Mouse (Mus musculus) embryonic facial prominence, embryonic 13.5 days (tissue): ENCODE data around the gene Creld1. TPM values are rescaled to one million over a fixed set of nuclear protein-coding genes. Genes with fewer than 3 reads are reported as not detected.

Experiments
- ATAC-seq: fragments of 200-750 bp; cut with Nextera tagmentation; 2 replicates; pipeline ENCODE4 v1.8.0; 2017; ENCODE audit warnings: low read depth; ENCODE audit not compliant: insufficient number of reproducible peaks, insufficient read depth, low FRiP score, low TSS enrichment
- H3K27ac ChIP-seq: fragments of 300-500 bp; sonication (generic); 2 replicates; pipeline ENCODE4 v1.5.1; 2015; ENCODE audit warnings: moderate library complexity, mild to moderate bottlenecking, inconsistent platforms
- H3K27me3 ChIP-seq: fragments of 300-500 bp; sonication (generic); 2 replicates; pipeline ENCODE4 v1.6.1; 2015; ENCODE audit warnings: mild to moderate bottlenecking, inconsistent platforms
- H3K36me3 ChIP-seq: fragments of 300-500 bp; sonication (generic); 2 replicates; pipeline ENCODE4 v1.6.1; 2015; ENCODE audit warnings: mild to moderate bottlenecking, inconsistent platforms
- H3K4me1 ChIP-seq: fragments of 300-500 bp; sonication (generic); 2 replicates; pipeline ENCODE4 v1.6.1; 2015; ENCODE audit warnings: inconsistent platforms
- H3K4me2 ChIP-seq: fragments of 300-500 bp; sonication (generic); 2 replicates; pipeline ENCODE4 v1.6.1; 2015; ENCODE audit warnings: moderate library complexity, mild to moderate bottlenecking, inconsistent platforms
- H3K4me3 ChIP-seq: fragments of 300-500 bp; sonication (generic); 2 replicates; pipeline ENCODE4 v1.5.1; 2015; ENCODE audit warnings: mild to moderate bottlenecking, inconsistent platforms
- H3K9ac ChIP-seq: fragments of 300-500 bp; sonication (generic); 2 replicates; pipeline ENCODE4 v1.6.1; 2015; ENCODE audit warnings: mild to moderate bottlenecking, inconsistent platforms
- H3K9me3 ChIP-seq: fragments of 300-500 bp; sonication (generic); 2 replicates; pipeline ENCODE4 v1.6.1; 2016; ENCODE audit warnings: inconsistent platforms
- WGBS: fragments of 180-500 bp; shearing (Covaris S2); methylation state at CpG from one replicate; pipeline ENCODE4 v1.1.7; 2015; ENCODE audit warnings: mixed read lengths; 5-methylcytosine and 5-hydroxymethylcytosine counted together
- polyA plus RNA-seq: library from polyadenylated mRNA; unstranded; fragments of >200 nt; fragmentation: Nextera tagmentation; extraction: Ambion mirVana; gene quantifications from 2 replicates; pipeline ENCODE4 v1.2.1, GENCODE M21; 2015

Gene Creld1
- polyA plus RNA-seq, 1 experiment from 2014 or later: 14.6 TPM

DNA sequence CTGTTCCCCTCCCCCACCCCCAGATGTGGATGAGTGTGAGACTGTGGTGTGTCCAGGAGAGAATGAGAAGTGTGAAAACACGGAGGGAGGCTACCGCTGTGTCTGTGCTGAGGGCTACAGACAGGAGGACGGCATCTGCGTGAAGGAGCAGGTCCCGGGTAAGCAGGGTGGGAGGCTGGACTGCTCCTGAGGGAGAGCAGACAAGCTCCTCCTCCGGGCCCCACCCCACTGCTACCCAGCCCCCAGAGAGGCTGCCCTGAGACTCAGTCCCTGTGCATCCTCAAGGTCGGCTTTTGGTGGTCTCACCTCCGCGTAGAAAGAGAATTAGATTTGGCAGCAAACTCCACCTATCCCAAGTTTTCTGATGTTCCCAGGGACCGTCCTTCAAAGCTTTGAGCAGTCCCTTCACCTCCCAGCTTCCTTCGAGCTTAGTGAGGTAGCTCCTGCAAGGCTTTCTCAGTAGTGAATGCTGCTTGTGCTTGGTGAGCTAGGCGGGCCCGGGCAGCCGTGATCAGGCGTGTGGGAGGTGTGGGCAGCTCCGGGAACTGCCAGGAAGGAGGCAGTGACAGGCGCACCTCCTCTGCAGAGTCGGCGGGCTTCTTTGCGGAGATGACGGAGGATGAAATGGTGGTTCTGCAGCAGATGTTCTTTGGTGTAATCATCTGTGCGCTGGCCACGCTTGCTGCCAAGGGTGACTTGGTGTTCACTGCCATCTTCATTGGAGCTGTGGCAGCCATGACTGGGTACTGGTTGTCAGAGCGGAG, 9.2 kb downstream of the Creld1 start:
- Histone ChIP-seq H3K27ac (no peak overlapping the region), H3K4me2 (no peak overlapping the region), H3K4me1 (peaks cover 23% of the 10 kb centered on the region), H3K9me3 (no peaks in the 10 kb centered on the region), H3K4me3 (no peak overlapping the region), H3K27me3 (peaks cover 24% of the 10 kb centered on the region), H3K9ac (no peak overlapping the region), H3K36me3 (peaks cover 12% of the 10 kb centered on the region)
- no peak for ATAC-seq
- WGBS: 80% methylated on average over 24 of the region's 24 CpGs

DNA sequence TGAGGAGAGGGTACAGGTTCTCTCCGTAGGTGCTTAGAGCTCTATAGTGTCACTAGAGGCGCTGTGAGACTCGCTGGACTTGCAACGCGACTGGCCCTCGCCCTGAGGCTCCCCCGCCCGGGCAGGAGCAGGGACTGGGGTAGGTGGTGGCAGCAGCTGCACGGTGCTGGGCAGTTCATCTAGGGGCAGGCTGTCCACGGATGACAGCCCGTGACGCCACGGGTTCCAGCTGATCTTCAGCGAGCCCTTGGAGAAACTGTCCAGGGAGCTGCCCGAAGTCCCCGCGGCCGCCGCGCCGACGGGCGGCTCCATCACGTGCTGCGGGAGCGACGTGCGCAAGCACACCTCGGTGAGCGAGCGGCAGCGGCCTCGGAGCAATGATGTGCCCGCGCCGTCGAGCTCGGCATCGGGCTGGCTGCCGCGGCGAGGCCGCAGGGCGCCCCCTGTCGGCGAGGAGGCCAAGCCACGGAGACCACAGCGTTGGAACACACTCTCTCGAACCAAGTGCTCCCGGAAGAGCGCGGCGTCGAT, 11.2 kb downstream of the Creld1 start:
- under 1% methylated on average over 54 of the region's 54 CpGs for WGBS
- Histone ChIP-seq H3K4me3 (peak overlapping the region; percentile 41), H3K4me1 (peaks cover 15% of the 10 kb centered on the region), H3K9me3 (no peaks in the 10 kb centered on the region), H3K9ac (peak overlapping the region; percentile 60), H3K27ac (no peak overlapping the region), H3K36me3 (peaks cover 11% of the 10 kb centered on the region), H3K27me3 (peaks cover 24% of the 10 kb centered on the region), H3K4me2 (peak overlapping the region; percentile 60)
- ATAC-seq: peak; percentile 45

DNA sequence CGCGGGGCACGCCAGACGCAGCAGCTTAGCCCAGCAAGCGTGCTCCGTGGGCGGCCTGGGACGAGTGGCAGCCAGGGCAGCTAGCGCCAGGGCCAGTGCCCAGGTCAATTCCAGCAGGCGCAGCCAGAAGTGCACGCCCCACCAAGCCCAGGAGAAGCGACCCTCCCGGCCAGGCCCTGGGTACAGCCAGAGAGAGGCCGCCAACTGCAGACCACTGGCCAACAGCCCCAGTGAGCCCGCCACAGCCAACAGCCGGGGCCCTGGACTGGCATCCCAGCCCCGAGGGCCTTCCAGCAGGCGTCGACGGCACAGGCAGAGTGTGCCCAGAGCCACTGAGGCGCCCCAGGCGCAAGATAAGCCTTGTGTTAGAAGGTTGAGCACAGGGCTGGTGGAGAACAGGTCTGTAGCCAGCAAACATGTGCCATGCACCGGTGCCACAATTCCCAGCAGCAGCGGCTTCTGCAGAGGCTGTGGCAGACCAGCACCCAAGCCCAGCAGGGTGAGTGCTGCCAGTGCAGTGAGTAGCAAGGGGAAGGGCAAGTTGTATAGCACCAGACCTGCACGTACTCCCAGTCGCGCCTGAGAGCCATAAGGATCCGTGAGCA, 12.1 kb downstream of the Creld1 start:
- Histone ChIP-seq H3K27ac (no peak overlapping the region), H3K9me3 (no peaks in the 10 kb centered on the region), H3K4me1 (peaks cover 15% of the 10 kb centered on the region), H3K4me3 (peak overlapping the region; percentile 41), H3K9ac (0 out of 2 replicates have a peak overlapping the region, but pooled peaks have one; percentile 60), H3K36me3 (peaks cover 6% of the 10 kb centered on the region; the same call in 1 of the 2 replicates), H3K27me3 (peaks cover 27% of the 10 kb centered on the region), H3K4me2 (peak overlapping the region; percentile 60)
- WGBS: 49% methylated on average over 28 of the region's 28 CpGs
- no peak for ATAC-seq

DNA sequence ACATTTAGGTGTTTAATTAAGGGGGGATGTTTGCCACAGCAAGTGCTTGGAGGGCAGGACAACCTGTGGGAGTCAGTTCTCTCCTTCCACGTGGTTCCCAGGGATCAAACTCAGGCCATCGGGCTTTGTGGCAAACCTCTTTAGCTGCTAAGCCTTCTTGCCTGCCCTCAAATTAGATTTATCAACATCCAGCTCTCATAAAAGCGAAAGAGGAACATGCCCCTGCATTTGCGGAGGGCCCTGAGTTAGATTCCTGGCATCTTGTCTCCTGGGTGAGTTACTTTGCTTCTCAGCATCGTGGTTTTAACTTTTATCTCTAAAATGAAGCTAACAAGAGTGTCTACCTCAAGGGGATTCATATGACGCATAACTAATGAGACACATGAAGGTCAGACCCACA, 16.2 kb downstream of the Creld1 start:
- WGBS: 70% methylated on average over 6 of the region's 6 CpGs
- no peaks in the 10 kb centered on the region for H3K9me3 ChIP-seq
- H3K4me2 ChIP-seq: no peak overlapping the region
- H3K4me3 ChIP-seq: no peak overlapping the region
- peaks cover 49% of the 10 kb centered on the region for H3K27me3 ChIP-seq
- H3K27ac ChIP-seq: no peak overlapping the region
- peaks cover 23% of the 10 kb centered on the region for H3K4me1 ChIP-seq
- ATAC-seq: no peak
- H3K9ac ChIP-seq: 0 out of 2 replicates have a peak overlapping the region, but pooled peaks have one; percentile 32
- H3K36me3 ChIP-seq: no peaks in the 10 kb centered on the region

DNA sequence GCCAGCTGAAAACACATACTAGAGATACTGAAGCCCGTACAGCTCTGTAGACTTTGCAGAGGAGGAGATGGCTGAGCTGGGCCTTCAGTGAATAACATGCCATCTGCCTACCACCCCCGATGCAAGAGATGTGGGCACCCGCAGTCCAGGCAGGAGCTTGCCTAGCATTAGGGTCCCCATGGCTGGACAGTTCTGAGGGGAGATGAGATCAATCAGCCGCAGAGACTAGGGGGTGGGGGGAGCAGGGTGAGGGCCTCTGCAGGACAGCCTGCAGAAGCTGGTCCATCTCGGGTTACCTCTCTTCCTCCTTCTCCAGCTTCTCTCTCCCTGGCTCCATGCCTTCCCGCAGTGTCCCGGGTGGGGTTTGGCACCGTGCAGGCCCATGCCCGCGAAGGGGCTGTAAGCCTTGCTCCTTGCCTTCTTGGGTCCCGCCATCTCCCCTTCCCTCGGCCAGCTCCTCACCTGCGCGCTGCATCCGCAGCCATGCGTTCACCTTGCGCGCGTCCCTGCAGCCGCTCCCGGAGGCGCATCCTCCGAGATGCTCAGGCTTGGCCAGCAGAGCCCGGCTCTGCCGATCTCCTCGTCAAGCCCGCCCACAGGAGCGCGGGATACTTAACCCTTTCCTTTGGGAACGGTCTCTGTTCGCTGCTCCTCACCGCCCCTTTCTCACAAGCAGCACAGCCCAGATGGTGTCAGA, 18.4 kb downstream of the Creld1 start, which contains the start of gene Prrt3:
Prrt3 (minus strand) TSS at position 544 of the 697 bp plus-strand sequence.
- H3K9ac ChIP-seq: peak within 1 kb of the TSS; percentile 73
- 2% methylated on average over 32 of the region's 32 CpGs for WGBS
- H3K4me3 ChIP-seq: peak within 1 kb of the TSS; percentile 56
- no peaks in the 10 kb centered on the region for H3K9me3 ChIP-seq
- peak within 1 kb of the TSS; percentile 79 for H3K4me2 ChIP-seq
- no peaks in the 10 kb centered on the region for H3K36me3 ChIP-seq
- peaks cover 9% of the 10 kb centered on the region for H3K4me1 ChIP-seq
- H3K27me3 ChIP-seq: peaks cover 29% of the 10 kb centered on the region
- ATAC-seq: 0 out of 2 replicates have a peak, but pooled peaks have one; percentile 26
- no peak within 1 kb of the TSS for H3K27ac ChIP-seq

DNA sequence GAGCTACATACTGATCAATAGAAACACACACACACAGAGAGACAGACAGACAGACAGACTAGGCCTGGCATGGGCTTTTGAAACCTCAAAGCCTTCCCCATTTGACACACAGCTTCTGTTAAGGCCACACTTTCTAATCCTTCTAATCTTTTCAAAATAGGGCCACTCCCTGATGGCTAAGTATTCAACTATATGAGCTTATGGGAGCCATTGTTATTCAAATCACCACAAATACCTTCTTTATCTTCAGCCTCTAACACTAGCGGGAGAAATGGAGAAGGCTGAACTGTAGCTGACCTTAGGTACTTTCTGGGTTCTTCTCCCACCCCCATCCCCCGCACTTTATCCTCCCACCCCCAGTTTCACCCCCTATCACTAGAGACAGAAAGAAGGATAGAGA, 19.7 kb downstream of the Creld1 start:
- Histone ChIP-seq H3K9ac (no peak overlapping the region), H3K4me2 (no peak overlapping the region), H3K4me3 (no peak overlapping the region), H3K27me3 (peaks cover 26% of the 10 kb centered on the region), H3K9me3 (no peaks in the 10 kb centered on the region), H3K27ac (no peak overlapping the region), H3K4me1 (peaks cover 9% of the 10 kb centered on the region), H3K36me3 (no peaks in the 10 kb centered on the region)
- 84% methylated on average over 2 of the region's 2 CpGs for WGBS
- no peak for ATAC-seq

DNA sequence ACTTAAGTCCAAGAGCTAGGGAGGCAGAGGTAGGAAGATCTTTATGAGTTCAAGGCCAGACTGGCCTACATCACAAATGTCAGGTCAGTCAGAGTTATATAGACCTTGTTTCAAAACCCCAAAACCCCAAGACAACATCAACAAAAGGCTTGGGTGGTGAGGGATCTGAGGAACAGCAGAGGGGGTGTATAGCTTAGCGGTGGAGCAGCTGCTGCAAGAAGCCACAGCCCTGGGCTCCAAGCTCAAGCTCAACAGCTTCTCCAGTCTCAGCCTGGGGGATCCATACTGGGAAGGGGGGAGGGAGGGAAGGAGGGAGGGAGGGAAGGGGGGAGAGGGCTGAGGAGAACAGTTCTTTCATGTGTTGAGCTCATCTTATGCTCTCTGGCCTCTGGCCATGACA, 22.6 kb downstream of the Creld1 start:
- H3K9me3 ChIP-seq: no peaks in the 10 kb centered on the region
- H3K36me3 ChIP-seq: no peaks in the 10 kb centered on the region
- H3K9ac ChIP-seq: no peak overlapping the region
- peaks cover 18% of the 10 kb centered on the region for H3K27me3 ChIP-seq
- ATAC-seq: no peak
- H3K4me1 ChIP-seq: peaks cover 9% of the 10 kb centered on the region
- H3K4me3 ChIP-seq: no peak overlapping the region
- no peak overlapping the region for H3K4me2 ChIP-seq
- no peak overlapping the region for H3K27ac ChIP-seq
- 75% methylated on average over 1 of the region's 1 CpGs for WGBS

DNA sequence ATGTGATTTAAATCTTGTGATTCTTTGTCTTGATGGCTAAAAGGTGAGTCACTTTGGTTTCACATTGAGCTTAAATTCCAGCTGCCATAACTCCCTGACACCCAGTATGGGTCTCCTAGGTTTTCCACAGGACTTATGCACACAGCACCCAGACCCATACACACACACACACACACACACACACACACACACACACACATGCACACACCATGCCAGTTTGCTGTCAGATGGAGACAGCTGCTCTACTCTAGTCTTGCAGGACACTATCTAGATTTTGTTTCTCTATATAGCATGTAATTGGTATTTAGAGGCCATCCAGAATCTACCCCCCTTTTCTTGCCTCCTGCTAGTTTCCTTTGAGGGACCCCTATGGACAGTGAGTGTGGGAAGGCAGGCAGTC, 24.0 kb downstream of the Creld1 start:
- no peak for ATAC-seq
- no peak overlapping the region for H3K4me3 ChIP-seq
- no peaks in the 10 kb centered on the region for H3K4me1 ChIP-seq
- H3K4me2 ChIP-seq: no peak overlapping the region
- H3K27me3 ChIP-seq: peaks cover 5% of the 10 kb centered on the region; the same call in 1 of the 2 replicates
- no peak overlapping the region for H3K9ac ChIP-seq
- no peaks in the 10 kb centered on the region for H3K36me3 ChIP-seq
- H3K27ac ChIP-seq: no peak overlapping the region
- H3K9me3 ChIP-seq: no peaks in the 10 kb centered on the region

DNA sequence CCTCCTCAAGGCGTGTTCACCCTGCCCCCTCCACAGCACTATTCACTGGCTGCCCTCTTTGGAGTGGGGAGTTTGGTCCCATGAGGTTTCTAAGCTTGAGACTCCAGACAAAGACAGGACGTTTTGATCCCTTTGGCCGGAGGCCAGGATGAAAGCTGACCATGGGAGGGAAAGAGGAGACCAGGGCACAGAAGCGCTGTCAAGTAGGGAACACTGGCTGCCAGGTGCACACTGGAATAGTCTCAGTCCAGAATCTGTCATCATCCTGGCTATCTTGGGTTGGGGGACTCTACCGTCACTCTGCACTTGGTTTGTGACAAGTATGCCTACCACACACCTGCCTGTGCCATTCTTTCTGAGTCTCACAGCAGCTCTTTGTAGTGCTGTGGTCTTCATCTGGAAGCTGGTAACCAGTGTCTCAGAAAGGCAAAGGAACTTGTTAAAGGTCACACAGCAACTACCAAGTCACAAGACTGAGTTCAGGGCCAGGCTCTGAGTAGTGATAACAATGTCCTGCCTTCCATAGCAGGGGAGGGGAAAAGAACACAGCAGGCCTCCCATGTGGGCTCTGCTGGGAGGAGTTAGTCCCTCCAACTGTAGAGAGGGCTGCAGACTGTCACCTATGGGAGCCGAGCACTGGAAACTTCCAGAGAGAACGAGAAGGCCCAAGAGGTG, 25.3 kb downstream of the Creld1 start:
- H3K4me1 ChIP-seq: no peaks in the 10 kb centered on the region
- no peak overlapping the region for H3K4me3 ChIP-seq
- H3K27me3 ChIP-seq: no peaks in the 10 kb centered on the region
- no peak for ATAC-seq
- 63% methylated on average over 7 of the region's 7 CpGs for WGBS
- H3K4me2 ChIP-seq: no peak overlapping the region
- no peak overlapping the region for H3K9ac ChIP-seq
- H3K36me3 ChIP-seq: peaks cover 7% of the 10 kb centered on the region
- H3K27ac ChIP-seq: no peak overlapping the region
- no peaks in the 10 kb centered on the region for H3K9me3 ChIP-seq

DNA sequence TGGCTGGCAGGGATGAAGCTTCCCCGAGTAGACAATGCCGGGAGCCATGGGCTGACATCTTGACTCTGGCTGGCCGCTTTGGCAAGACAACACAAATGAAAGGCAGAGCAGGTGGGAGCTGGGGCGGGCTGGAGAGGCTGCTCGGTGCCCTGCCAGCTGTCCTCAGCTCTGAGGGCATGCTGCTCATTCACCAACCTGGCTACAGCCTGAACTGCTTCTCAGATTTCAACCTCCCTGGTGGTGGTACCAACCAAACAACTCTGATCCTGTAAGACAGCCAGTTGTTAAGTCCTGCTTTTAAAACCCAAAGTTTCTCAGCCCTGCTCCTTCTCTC, 25.8 kb downstream of the Creld1 start:
- no peak overlapping the region for H3K4me2 ChIP-seq
- no peaks in the 10 kb centered on the region for H3K4me1 ChIP-seq
- ATAC-seq: no peak
- no peaks in the 10 kb centered on the region for H3K9me3 ChIP-seq
- no peak overlapping the region for H3K27ac ChIP-seq
- 39% methylated on average over 5 of the region's 5 CpGs for WGBS
- no peaks in the 10 kb centered on the region for H3K27me3 ChIP-seq
- H3K36me3 ChIP-seq: peaks cover 12% of the 10 kb centered on the region
- no peak overlapping the region for H3K9ac ChIP-seq
- H3K4me3 ChIP-seq: no peak overlapping the region

DNA sequence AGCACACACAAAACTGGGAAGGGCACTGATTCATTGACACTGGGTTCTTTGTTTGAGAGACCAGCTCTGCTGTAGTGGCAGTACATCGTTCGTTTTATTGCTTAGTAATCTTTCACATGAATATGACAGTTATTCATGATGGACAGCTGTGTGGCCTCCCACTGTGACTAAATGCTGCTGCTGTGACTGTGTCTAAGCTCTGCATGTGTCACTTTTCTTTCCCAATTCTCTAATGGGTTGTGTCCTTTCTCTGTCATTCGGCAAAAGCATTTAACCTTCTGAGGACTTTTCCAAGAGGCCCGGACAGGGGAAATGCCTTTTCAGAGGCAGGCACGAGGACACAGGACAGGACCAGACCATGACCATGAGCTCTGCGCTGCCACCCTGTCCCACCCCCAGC, 30.8 kb downstream of the Creld1 start:
- Histone ChIP-seq H3K9ac (no peak overlapping the region), H3K4me1 (no peaks in the 10 kb centered on the region), H3K27me3 (no peaks in the 10 kb centered on the region), H3K36me3 (peaks cover 62% of the 10 kb centered on the region), H3K4me2 (no peak overlapping the region), H3K27ac (no peak overlapping the region), H3K4me3 (no peak overlapping the region), H3K9me3 (no peaks in the 10 kb centered on the region)
- ATAC-seq: no peak
- WGBS: 92% methylated on average over 6 of the region's 6 CpGs
